Mouse (Mus musculus) heart, adult 2 months (tissue): ENCODE data around the gene Paqr9.

Experiments
- CTCF ChIP-seq: fragments of 200-600 bp; IDR thresholded peaks from 2 replicates; pipeline ENCODE4 v1.8.1; 2022; ENCODE audit warnings: antibody characterized with exemption, mild to moderate bottlenecking, moderate library complexity
- EP300 ChIP-seq: fragments of 200-500 bp; IDR thresholded peaks from 2 replicates; pipeline ENCODE4 v1.6.1; 2011; ENCODE audit warnings: low read depth, low read length, control low read depth; ENCODE audit not compliant: insufficient read depth
- POLR2A ChIP-seq: fragments of 200-500 bp; IDR thresholded peaks from 2 replicates; pipeline ENCODE4 v1.6.1; 2011; ENCODE audit warnings: mild to moderate bottlenecking, low read depth, low read length, control low read depth; ENCODE audit not compliant: insufficient read depth

DNA sequence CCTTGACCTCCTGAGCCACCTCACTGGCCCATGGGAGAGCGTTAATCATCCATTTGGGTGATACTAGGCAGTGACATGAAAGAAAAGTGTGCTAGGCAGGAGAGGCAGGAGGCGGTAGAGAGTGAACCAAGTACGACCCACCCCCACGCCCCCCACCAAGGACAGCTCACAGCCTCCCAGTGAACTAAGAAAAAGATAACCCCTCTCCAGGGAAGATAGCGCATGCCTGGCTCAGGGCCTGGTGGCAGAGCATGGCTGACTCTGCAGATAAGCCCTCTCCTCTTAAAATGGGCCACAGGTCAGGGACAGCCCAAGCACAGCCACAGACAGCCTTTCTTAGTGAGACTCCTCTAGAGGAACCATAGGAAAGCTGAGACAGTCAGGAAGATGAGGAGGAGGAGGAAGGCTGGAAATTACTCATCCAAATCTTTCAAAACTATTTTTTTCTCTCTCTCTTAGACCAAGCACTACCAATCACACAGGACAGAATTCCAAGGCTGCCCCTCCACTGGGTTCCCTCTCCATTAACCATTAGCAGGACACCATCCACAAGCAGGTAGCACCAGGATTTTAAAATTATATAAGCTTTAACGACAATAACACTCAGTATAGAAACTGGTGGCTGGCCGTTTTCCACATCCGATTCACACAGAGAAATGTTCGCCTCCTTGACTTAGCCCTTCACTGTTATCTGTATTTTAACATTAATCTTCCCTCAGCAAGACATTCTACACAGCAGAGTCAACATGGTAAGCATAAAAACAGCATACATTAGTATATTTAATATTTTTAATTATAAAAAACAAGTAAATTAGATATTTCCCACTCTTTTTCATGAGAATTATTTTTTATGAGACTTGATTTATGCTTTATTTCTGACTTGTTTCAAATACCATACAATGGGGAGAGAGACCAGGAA is 8.3 kb upstream of the Paqr9 start:
- TF ChIP-seq CTCF (peak; percentile 39), POLR2A (no peak), EP300 (0 out of 2 replicates have a peak, but pooled peaks have one; percentile 24)
